12 mouse cellular contexts compared by ENCODE assay signal in genomic region chr16:90692704-90693385, GRCm38 (mm10). TPM values are rescaled to one million over a fixed set of nuclear protein-coding genes. Genes with fewer than 3 reads are reported as not detected.
DNase-seq lines count a peak whose midpoint lies in the region; ATAC-seq lines count a peak whose summit lies in the region.
"Had no signal": no experiment of that assay in that cellular context is flagged by ENCODE, and none has a peak within 500 bp of the region (broad histone marks: within the 10 kb centered on the region; RNA-seq: fewer than 3 reads in every experiment).

No protein-coding gene starts in this region.

- no peaks in the 10 kb centered on the region for H3K27me3 ChIP-seq in neural tube, embryonic 13.5 days
- H3K27me3 ChIP-seq in intestine, embryonic 16.5 days (replicated peaks; ENCODE audit: control insufficient read depth, insufficient read depth, low read length), result no peaks in the 10 kb centered on the region
- H3K27me3 ChIP-seq: limb, embryonic 13.5 days had no signal

- no peak overlapping the region for H3K9ac ChIP-seq in neural tube, embryonic 13.5 days
- no peak overlapping the region for H3K9ac ChIP-seq in intestine, embryonic 16.5 days (ENCODE audit: low read depth, low read length)
- H3K9ac ChIP-seq: limb, embryonic 13.5 days had no signal

- H3K4me2 ChIP-seq in neural tube, embryonic 13.5 days, result no peak overlapping the region
- H3K4me2 ChIP-seq in intestine, embryonic 16.5 days (ENCODE audit: low read depth, low read length), result no peak overlapping the region
- H3K4me2 ChIP-seq: limb, embryonic 13.5 days had no signal

- ATAC-seq in neural tube, embryonic 13.5 days (ENCODE audit: low read depth), result peak; percentile 36; the same call in 1 of the 2 replicates
- no peak for ATAC-seq in intestine, embryonic 16.5 days

- WGBS in neural tube, embryonic 13.5 days, result 58% methylated on average over 15 of the region's 15 CpGs
- WGBS in intestine, embryonic 16.5 days, result 78% methylated on average over 15 of the region's 15 CpGs

- peak; percentile 34 to 51 for DNase-seq in frontal cortex, postnatal 10 days (ENCODE audit: low spot score in 2 of 2)
- DNase-seq in frontal cortex, postnatal 14 days (ENCODE audit: low spot score in 2 of 2), result no peak
- DNase-seq in neural tube, embryonic 10.5 days (ENCODE audit: extremely low spot score, low spot score), result no peak
- DNase-seq in gastrocnemius, postnatal 25 days, result peak; percentile 76
- peak; percentile 38 for DNase-seq in right cerebral cortex, postnatal 25 days
- DNase-seq in embryo, embryonic 10.5 days (ENCODE audit: low spot score), result no peak
- DNase-seq: embryo, embryonic 11 days had no signal

- no peak overlapping the region for H3K4me3 ChIP-seq in neural tube, embryonic 13.5 days
- H3K4me3 ChIP-seq in intestine, embryonic 16.5 days (ENCODE audit: low read length), result no peak overlapping the region
- H3K4me3 ChIP-seq: limb, embryonic 13.5 days had no signal

- H3K4me1 ChIP-seq in neural tube, embryonic 13.5 days (replicated peaks), result peaks cover 20% of the 10 kb centered on the region
- no peaks in the 10 kb centered on the region; the same call in 1 of the 2 replicates for H3K4me1 ChIP-seq in intestine, embryonic 16.5 days (ENCODE audit: control insufficient read depth, insufficient read depth, low read length)
- H3K4me1 ChIP-seq: limb, embryonic 13.5 days had no signal

- no peaks in the 10 kb centered on the region for H3K36me3 ChIP-seq in neural tube, embryonic 13.5 days
- no peaks in the 10 kb centered on the region for H3K36me3 ChIP-seq in intestine, embryonic 16.5 days (ENCODE audit: control insufficient read depth, insufficient read depth, low read length)
- H3K36me3 ChIP-seq: G1E; limb, embryonic 13.5 days had no signal

- no peaks in the 10 kb centered on the region for H3K9me3 ChIP-seq in neural tube, embryonic 13.5 days
- H3K9me3 ChIP-seq in intestine, embryonic 16.5 days (ENCODE audit: control insufficient read depth, low read length), result no peaks in the 10 kb centered on the region
- H3K9me3 ChIP-seq: limb, embryonic 13.5 days had no signal

- H3K27ac ChIP-seq in neural tube, embryonic 13.5 days (replicated peaks), result peak overlapping the region; percentile 3; the same call in 1 of the 2 replicates
- H3K27ac ChIP-seq in intestine, embryonic 16.5 days (ENCODE audit: low read length), result no peak overlapping the region
- H3K27ac ChIP-seq: limb, embryonic 13.5 days had no signal

RNA-seq across cellular contexts. Expression of gene Mis18a, which starts 34.4 kb away (rescaled TPM):
- 22.0 and 22.8 TPM in 2 replicates for polyA plus RNA-seq in neural tube, embryonic 13.5 days (2015; fragmentation: Nextera tagmentation; extraction: Ambion mirVana)
- 1 to 10 TPM in 1 of 2 experiments, under 1 TPM in 1; 0.97 to 1.3 TPM for total RNA-seq in gastrocnemius, postnatal 25 days (2021)
- 51.2 and 53.5 TPM in 2 replicates for polyA plus RNA-seq in intestine, embryonic 16.5 days (2015; fragmentation: Nextera tagmentation; extraction: Ambion mirVana)

RNA-seq across cellular contexts. Expression of gene Mrap, which starts 45.2 kb away (rescaled TPM):
- polyA plus RNA-seq in neural tube, embryonic 13.5 days (2015; fragmentation: Nextera tagmentation; extraction: Ambion mirVana), result not detected in 2 replicates
- total RNA-seq in gastrocnemius, postnatal 25 days (2021), result 1 to 10 TPM in 1 of 2 experiments, under 1 TPM in 1; 0.69 to 5.3 TPM
- 0.23 and 3.3 TPM in 2 replicates for polyA plus RNA-seq in intestine, embryonic 16.5 days (2015; fragmentation: Nextera tagmentation; extraction: Ambion mirVana)
- total RNA-seq: neutrophil, adult 5-6 weeks had no signal
- polyA plus RNA-seq: G1E; limb, embryonic 13.5 days had no signal

Comparison
In these comparisons a context has a peak if more than half of its experiments do, and no peak if none do; other contexts are left out.
1. DNase-seq: peak in frontal cortex, postnatal 10 days (2 of 2), gastrocnemius, postnatal 25 days (single experiment) and right cerebral cortex, postnatal 25 days (single experiment); none in frontal cortex, postnatal 14 days (0 of 2), neural tube, embryonic 10.5 days (single experiment) and embryo, embryonic 10.5 days (single experiment).